Mouse (Mus musculus) thymus, postnatal 4 days (tissue): ENCODE results near the gene Sfi1.
"Not testable (repeated sequence)": the region's sequence is repeated elsewhere in the genome, so short reads cannot be mapped to it uniquely, and the experiment has no call there.

ENCODE experiments used
- DNase-seq: peaks from one replicate; pipeline ENCODE4 v3.0.0; 2021

Gene Sfi1

DNA sequence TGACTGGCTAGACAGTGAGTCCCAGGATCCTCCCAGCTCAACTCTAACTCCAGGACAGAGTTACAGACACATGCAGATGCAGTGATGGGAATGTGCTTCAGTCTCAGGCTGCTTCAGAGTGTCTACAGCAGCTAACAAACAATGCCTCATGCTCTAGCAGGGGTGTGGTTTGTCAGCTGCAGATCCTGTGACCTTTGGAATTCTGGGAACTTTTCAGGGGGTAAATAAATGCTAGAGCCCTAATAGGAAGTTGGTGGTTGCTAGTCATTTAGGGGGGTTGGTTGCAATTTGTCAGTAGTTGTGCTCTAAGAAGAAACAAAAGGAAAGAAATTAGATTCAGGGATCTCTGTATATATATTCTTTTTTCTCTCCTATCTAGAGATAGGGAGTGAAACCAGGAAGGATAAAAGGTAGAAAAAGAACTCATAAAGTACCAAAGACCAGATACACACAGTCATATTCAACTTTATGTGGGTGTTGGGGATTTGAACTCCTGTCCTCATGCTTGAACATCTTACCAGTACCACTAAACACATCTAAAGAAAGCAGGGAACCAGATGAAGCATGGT lies 52.2 kb downstream of the Sfi1 start:
- not testable (repeated sequence) for DNase-seq

DNA sequence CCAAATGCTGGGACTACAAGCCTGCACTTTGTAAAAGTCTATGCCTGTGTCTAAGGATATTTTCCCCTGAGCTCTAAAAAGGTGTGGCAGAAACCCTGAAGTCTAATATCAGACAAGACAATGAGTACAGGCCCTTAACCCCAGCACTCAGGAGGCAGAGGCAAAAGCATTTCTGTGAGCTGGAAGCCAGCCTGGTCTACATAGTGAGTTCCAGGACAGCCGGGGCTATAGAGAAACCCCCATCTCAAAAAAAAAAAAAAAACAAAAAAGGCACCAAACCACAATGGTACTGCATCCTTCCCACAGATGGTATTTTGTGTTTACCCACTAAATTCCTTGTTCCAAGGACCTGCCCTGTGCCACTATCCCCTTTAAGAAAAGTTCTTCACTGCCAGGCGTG lies 54.9 kb downstream of the Sfi1 start:
- peak; percentile 38 for DNase-seq

GRCm38 (mm10) chr11:3137279-3137678 lies 56.0 kb downstream of the Sfi1 start:
- DNase-seq = peak; percentile 38

DNA sequence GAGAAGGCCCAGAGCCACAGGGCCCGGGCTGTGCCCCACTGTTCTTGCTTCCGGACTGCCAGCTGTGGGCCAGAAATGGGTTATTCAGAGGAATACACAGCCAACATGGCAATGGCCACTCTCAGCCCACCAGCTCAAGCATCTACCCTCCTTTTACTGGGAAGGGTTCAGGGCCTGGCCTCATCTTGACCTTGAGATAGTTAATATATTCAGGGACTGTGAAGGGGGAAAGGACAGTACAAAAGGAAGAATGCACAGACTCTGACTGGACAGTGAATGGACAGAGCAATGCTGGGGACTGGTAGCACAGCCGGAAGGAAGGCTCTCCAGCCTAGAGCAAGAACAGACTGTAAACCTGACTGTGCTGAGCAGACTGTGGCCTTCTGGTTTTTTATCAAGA lies 57.3 kb downstream of the Sfi1 start:
- not testable (repeated sequence) for DNase-seq

- not testable (repeated sequence) for DNase-seq
Observed at GRCm38 (mm10) chr11:3135391-3135790, 57.9 kb downstream of the Sfi1 start.

GRCm38 (mm10) chr11:3133360-3133759 lies 59.9 kb downstream of the Sfi1 start:
- not testable (repeated sequence) for DNase-seq

GRCm38 (mm10) chr11:3132957-3133356 lies 60.3 kb downstream of the Sfi1 start:
- not testable (repeated sequence) for DNase-seq

DNA sequence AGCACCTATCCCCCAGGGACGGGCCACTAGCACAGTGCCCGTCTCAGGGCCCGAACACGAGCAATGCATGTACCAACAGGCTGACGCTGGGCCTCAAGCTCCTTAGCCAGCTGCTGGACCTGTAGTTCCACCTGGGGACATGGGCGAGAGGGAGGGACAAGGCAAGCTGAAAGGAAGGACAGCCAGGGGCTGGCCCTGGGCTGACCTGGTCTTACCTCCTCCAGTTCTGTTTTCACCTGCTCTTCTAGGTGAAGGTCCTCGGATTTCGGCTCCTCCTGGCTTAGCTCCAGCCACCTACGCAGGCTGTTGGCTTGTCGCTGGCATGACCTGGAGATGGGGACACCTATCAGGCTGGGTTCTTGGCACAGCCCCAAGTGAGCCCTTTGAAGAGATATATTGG lies 61.3 kb downstream of the Sfi1 start:
- peak; percentile 53 for DNase-seq

- DNase-seq = peak; percentile 62
Observed at GRCm38 (mm10) chr11:3129852-3130251, 63.4 kb downstream of the Sfi1 start.

- DNase-seq = not testable (repeated sequence)
Observed at GRCm38 (mm10) chr11:3129276-3129675, 64.0 kb downstream of the Sfi1 start.

- peak; percentile 59 for DNase-seq
Observed at GRCm38 (mm10) chr11:3127303-3127795, 65.9 kb downstream of the Sfi1 start.

GRCm38 (mm10) chr11:3126478-3127302 lies 66.6 kb downstream of the Sfi1 start:
- DNase-seq = peak; percentile 78

DNA sequence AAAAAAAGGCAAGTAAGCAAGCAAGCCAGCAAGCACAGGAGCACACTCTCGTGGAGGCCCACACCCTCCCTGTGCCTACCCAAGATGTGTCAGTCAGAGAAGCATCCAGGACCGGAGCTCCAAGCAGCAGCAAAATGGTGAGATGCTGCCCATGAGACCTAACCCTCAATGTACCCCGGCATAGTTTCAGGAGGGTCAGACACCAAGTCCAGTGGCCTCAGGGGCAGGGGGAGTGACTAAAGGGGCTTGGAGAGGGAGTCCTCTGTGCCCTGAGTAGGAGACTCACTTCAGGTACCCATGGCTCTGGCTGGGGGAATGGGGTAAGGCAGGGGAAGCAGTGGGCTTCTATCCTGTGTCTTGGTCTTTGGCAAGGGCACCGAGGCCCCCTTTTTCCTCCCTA lies 67.3 kb downstream of the Sfi1 start:
- not testable (repeated sequence) for DNase-seq

DNA sequence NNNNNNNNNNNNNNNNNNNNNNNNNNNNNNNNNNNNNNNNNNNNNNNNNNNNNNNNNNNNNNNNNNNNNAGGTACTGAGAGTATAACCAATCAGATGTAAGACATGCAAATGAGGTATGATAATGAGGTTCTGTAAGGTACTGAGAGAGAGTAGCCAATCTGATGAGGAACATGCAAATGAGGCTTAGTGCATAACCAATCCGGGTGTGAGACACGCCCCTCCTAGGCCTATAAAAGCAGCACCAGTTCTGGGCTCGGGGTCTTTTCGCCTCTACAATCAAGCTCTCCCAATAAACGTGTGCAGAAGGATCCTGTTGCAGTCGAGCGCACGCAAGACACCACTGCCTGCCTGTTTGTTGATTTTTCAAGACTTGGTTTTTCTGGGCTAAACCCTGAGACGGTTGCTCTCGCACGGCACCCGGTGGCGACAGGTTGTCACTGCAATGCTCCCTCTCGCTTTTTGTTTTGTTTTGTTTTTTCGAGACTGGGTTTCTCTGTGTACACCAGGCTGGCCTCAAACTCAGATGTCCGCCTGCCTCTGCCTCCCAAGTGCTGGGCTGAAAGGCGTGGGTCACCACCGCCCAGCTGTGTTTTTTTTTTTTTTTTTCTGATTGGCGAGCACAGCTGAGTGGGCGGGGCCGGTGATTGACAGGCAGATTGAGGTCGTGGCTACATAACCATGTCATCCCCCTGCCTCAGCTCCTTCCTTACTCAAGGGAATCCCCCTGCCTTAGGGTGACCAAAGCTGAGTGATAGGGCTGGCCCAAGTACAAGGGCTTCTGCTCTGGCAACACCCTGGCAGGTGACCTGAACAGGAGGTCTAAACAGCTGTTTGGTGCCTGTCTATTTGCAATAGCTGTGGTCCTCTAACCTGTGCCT lies 68.1 kb downstream of the Sfi1 start:
- peak; percentile 53 for DNase-seq

- no peak for DNase-seq
Observed at GRCm38 (mm10) chr11:3114403-3114802, 78.9 kb downstream of the Sfi1 start.

- no peak for DNase-seq
Observed at GRCm38 (mm10) chr11:3106154-3106553, 87.1 kb downstream of the Sfi1 start.

- peak; percentile 56 for DNase-seq
Observed at GRCm38 (mm10) chr11:3105261-3105731, 88.0 kb downstream of the Sfi1 start.

DNA sequence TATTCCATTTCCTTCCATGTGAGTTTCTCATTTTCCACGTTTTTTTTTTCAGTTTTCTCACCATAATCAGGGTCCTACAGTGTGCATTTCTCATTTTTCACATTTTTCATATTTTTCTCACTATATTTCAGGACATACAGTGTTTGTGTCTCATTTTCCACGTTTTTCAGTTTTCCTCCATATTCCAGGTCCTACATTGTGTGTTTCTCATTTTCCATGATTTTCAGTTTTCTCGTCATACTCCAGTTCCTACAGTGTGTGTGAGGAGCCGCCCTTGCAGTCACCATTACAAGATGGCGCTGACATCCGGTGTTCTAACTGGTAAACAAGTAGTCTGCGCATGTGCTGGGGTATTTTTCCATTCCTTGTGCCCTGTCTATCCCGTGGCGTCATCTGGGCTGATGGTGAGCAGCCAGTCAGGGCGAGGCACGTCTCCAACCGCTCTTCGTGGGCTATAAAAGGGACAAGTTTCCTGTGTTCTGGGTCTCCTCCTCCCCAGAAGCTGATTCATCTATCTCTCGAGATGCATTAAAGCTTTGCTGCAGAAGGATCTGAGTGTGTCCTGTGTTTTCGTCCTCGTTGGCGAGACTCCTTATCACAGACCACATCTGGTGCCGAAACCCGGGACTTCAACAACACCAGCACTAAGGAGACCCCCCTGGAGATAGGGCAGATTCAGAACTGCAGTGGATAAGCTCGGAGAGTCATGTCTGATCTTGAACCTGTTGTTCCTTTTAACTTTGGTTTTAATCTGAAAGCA lies 88.6 kb downstream of the Sfi1 start:
- peak; percentile 68 for DNase-seq

- no peak for DNase-seq
Observed at GRCm38 (mm10) chr11:3103619-3104164, 89.6 kb downstream of the Sfi1 start.

GRCm38 (mm10) chr11:3102626-3103025 lies 90.6 kb downstream of the Sfi1 start:
- DNase-seq = not testable (repeated sequence)

DNA sequence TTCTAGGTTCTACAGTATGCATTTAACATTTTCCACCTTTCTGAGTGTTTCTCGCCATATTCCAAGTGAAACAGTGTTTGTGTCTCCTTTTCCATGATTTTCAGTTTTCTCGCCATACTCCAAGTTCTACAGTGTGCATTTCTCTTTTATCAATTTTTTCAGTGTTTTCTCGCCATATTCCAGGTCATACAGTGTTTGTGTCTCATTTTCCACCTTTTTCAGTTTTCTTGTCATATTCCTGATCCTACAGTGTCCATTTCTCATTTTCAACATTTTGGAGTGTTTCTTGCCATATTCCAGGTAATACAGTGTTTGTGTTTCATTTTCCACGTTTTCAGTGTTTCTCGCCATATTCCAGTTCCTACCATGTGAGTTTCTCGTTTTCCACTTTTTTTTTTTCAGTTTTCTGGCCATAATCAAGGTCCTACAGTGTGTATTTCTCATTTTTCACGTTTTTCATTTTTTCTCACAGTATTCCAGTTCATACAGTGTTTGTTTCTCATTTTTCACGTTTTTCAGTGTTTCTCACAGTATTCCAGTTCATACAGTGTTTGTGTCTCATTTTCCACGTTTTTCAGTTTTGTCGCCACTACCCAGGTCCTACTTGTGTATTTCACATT lies 91.3 kb downstream of the Sfi1 start:
- DNase-seq = no peak
